Mouse (Mus musculus) mature B cell (primary cell): ENCODE measurements around the gene Atpaf1.

Experiments used
- in situ Hi-C: fragments of 300-500 bp; cut with MboI; formaldehyde crosslinking; loops from 2 replicates; pipeline ENCODE4 v1.14.3; 2019

The Atpaf1 gene

GRCm38 (mm10) chr4:115784769-115785510 lies at the start of gene Atpaf1:
Atpaf1 (plus strand) TSS chr4:115784812.
- in situ Hi-C loops = no loop called here

- in situ Hi-C loops = loop anchor here (10.0 kb wide), 1 partner anchor 220 kb away; no protein-coding TSS in a partner anchor
Measured at GRCm38 (mm10) chr4:115734867-115735266, 49.7 kb upstream of the Atpaf1 start.

- in situ Hi-C loops = loop anchor here (10.0 kb wide), 1 partner anchor 217 kb away; no protein-coding TSS in a partner anchor
Measured at GRCm38 (mm10) chr4:115737551-115738041, 47.0 kb upstream of the Atpaf1 start, which contains the start of gene Efcab14. Efcab14 (plus strand) TSS chr4:115737744.

- in situ Hi-C loops = loop anchor here (10.0 kb wide), 1 partner anchor 216 kb away; no protein-coding TSS in a partner anchor
Measured at GRCm38 (mm10) chr4:115738481-115738985, 46.1 kb upstream of the Atpaf1 start.

- in situ Hi-C loops = loop anchor here (10.0 kb wide), 1 partner anchor 82 kb away; the partner anchor contains the start of gene Mob3c
Measured at GRCm38 (mm10) chr4:115742658-115743057, 42.0 kb upstream of the Atpaf1 start.

- in situ Hi-C loops = loop anchor here (10.0 kb wide), 1 partner anchor 82 kb away; the partner anchor contains the start of gene Mob3c
Measured at GRCm38 (mm10) chr4:115743096-115743495, 41.5 kb upstream of the Atpaf1 start.

GRCm38 (mm10) chr4:115748181-115748580 lies 36.4 kb upstream of the Atpaf1 start:
- in situ Hi-C loops = loop anchor here (10.0 kb wide), 1 partner anchor 77 kb away; the partner anchor contains the start of gene Mob3c

- in situ Hi-C loops = loop anchor here (10.0 kb wide), 1 partner anchor 75 kb away; the partner anchor contains the start of gene Mob3c
Measured at GRCm38 (mm10) chr4:115749336-115749735, 35.3 kb upstream of the Atpaf1 start.

GRCm38 (mm10) chr4:115754101-115754500 lies 30.5 kb upstream of the Atpaf1 start:
- in situ Hi-C loops = no loop called here

- in situ Hi-C loops = no loop called here
Measured at GRCm38 (mm10) chr4:115754851-115755250, 29.8 kb upstream of the Atpaf1 start.

- in situ Hi-C loops = no loop called here
Measured at GRCm38 (mm10) chr4:115761206-115761605, 23.4 kb upstream of the Atpaf1 start.

- in situ Hi-C loops = no loop called here
Measured at GRCm38 (mm10) chr4:115764581-115764980, 20.0 kb upstream of the Atpaf1 start.

GRCm38 (mm10) chr4:115767647-115768467 lies 16.8 kb upstream of the Atpaf1 start:
- in situ Hi-C loops = no loop called here

GRCm38 (mm10) chr4:115775056-115775455 lies 9.6 kb upstream of the Atpaf1 start:
- in situ Hi-C loops = no loop called here

- in situ Hi-C loops = no loop called here
Measured at GRCm38 (mm10) chr4:115777627-115778026, 7.0 kb upstream of the Atpaf1 start.

- in situ Hi-C loops = no loop called here
Measured at GRCm38 (mm10) chr4:115780269-115780668, 4.3 kb upstream of the Atpaf1 start.

- in situ Hi-C loops = no loop called here
Measured at GRCm38 (mm10) chr4:115780918-115781317, 3.7 kb upstream of the Atpaf1 start, which contains the start of gene Tex38. Tex38 (minus strand) TSS chr4:115781018.

GRCm38 (mm10) chr4:115782026-115782805 lies 2.4 kb upstream of the Atpaf1 start:
- in situ Hi-C loops = no loop called here

GRCm38 (mm10) chr4:115785511-115786034 lies 961 bp downstream of the Atpaf1 start:
- in situ Hi-C loops = no loop called here

GRCm38 (mm10) chr4:115790864-115791263 lies 6.3 kb downstream of the Atpaf1 start:
- in situ Hi-C loops = no loop called here

- in situ Hi-C loops = no loop called here
Measured at GRCm38 (mm10) chr4:115795360-115795759, 10.7 kb downstream of the Atpaf1 start.
